Mouse (Mus musculus) kidney, embryonic 16.5 days (tissue): ENCODE measurements around the gene Kalrn. TPM values are rescaled to one million over a fixed set of nuclear protein-coding genes. Genes with fewer than 3 reads are reported as not detected.

Source experiments
- ATAC-seq: fragments of 200-750 bp; cut with Nextera tagmentation; 2 replicates; pipeline ENCODE4 v1.8.0; 2017; ENCODE audit warnings: moderate TSS enrichment; ENCODE audit not compliant: low FRiP score, low TSS enrichment
- H3K27ac ChIP-seq: fragments of 300-500 bp; sonication (generic); 2 replicates; pipeline ENCODE4 v1.5.1; 2014; ENCODE audit warnings: low read length
- H3K27me3 ChIP-seq: fragments of 300-500 bp; sonication (generic); 2 replicates; pipeline ENCODE4 v1.6.1; 2014; ENCODE audit warnings: low read length, control low read depth, mixed read lengths; ENCODE audit not compliant: insufficient read depth
- H3K36me3 ChIP-seq: fragments of 300-500 bp; sonication (generic); 2 replicates; pipeline ENCODE4 v1.6.1; 2014; ENCODE audit warnings: low read length, control low read depth, mixed read lengths; ENCODE audit not compliant: insufficient read depth
- H3K4me1 ChIP-seq: fragments of 300-500 bp; sonication (generic); 2 replicates; pipeline ENCODE4 v1.6.1; 2014; ENCODE audit warnings: low read length, control low read depth, mixed read lengths; ENCODE audit not compliant: insufficient read depth
- H3K4me2 ChIP-seq: fragments of 300-500 bp; sonication (generic); replicated peaks from 2 replicates; pipeline ENCODE4 v1.6.1; 2014; ENCODE audit warnings: low read depth, low read length
- H3K4me3 ChIP-seq: fragments of 300-500 bp; sonication (generic); 2 replicates; pipeline ENCODE4 v1.5.1; 2014; ENCODE audit warnings: mild to moderate bottlenecking, low read length
- H3K9ac ChIP-seq: fragments of 300-500 bp; sonication (generic); replicated peaks from 2 replicates; pipeline ENCODE4 v1.6.1; 2014; ENCODE audit warnings: low read length
- H3K9me3 ChIP-seq: fragments of 300-500 bp; sonication (generic); 2 replicates; pipeline ENCODE4 v1.6.1; 2016; ENCODE audit warnings: low read length, control low read depth
- WGBS: fragments of 180-500 bp; shearing (Covaris S2); extraction: QIAGEN DNeasy Blood & Tissue Kit; methylation state at CpG from one replicate; pipeline ENCODE4 v1.1.7; 2014; 5-methylcytosine and 5-hydroxymethylcytosine counted together
- polyA plus RNA-seq: library from polyadenylated mRNA; unstranded; fragments of >200 nt; fragmentation: Nextera tagmentation; extraction: Ambion mirVana; gene quantifications from 2 replicates; pipeline ENCODE4 v1.2.1, GENCODE M21; 2015

Kalrn gene
- polyA plus RNA-seq, 1 experiment from 2014 or later, result 15.2 TPM

DNA sequence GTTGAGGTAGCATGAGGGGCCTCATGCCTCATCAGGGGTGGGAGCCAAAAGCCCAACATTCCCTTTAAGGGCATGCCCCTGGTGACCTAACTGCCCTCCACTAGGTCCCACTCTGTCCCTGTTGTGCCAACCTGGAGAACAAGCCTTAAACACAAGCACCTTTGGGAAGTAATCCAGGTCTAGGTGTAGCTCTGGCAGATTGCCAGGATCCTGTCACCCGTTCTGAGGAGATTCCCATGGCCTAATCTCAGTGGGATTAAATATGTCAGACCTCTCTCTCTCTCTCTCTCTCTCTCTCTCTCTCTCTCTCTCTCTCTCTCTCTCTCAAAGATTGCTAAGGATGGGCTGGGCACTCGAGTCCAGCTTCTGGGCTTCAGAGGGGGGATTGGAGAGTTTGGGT, 641.6 kb downstream of the Kalrn start:
- H3K36me3 ChIP-seq, result no peaks in the 10 kb centered on the region
- ATAC-seq, result no peak
- H3K4me1 ChIP-seq, result peaks cover 29% of the 10 kb centered on the region
- no peak overlapping the region for H3K27ac ChIP-seq
- H3K9ac ChIP-seq, result no peak overlapping the region
- no peak overlapping the region for H3K4me2 ChIP-seq
- no peaks in the 10 kb centered on the region for H3K27me3 ChIP-seq
- no peaks in the 10 kb centered on the region for H3K9me3 ChIP-seq
- 59% methylated on average over 2 of the region's 2 CpGs for WGBS
- no peak overlapping the region for H3K4me3 ChIP-seq

DNA sequence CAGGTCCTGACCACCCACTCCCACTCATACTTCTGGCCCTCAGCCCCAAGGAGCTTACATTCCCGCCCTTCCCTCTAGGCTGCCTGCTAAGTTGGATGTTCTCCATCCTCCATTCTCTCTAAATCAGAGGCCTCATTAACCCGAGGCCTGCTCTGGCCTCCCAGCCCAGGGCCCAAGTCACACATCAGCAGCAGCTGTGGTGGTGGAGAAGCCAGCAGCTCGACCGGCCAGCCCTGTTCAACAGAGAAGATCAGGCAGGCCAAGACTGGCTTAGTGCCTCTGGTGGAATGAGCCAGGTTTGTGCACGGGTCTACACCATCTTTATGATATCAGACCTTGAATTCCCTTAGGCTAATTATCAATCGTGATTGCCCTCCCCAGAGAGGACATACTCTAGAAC, 642.5 kb downstream of the Kalrn start:
- no peak for ATAC-seq
- no peaks in the 10 kb centered on the region for H3K36me3 ChIP-seq
- 81% methylated on average over 6 of the region's 6 CpGs for WGBS

DNA sequence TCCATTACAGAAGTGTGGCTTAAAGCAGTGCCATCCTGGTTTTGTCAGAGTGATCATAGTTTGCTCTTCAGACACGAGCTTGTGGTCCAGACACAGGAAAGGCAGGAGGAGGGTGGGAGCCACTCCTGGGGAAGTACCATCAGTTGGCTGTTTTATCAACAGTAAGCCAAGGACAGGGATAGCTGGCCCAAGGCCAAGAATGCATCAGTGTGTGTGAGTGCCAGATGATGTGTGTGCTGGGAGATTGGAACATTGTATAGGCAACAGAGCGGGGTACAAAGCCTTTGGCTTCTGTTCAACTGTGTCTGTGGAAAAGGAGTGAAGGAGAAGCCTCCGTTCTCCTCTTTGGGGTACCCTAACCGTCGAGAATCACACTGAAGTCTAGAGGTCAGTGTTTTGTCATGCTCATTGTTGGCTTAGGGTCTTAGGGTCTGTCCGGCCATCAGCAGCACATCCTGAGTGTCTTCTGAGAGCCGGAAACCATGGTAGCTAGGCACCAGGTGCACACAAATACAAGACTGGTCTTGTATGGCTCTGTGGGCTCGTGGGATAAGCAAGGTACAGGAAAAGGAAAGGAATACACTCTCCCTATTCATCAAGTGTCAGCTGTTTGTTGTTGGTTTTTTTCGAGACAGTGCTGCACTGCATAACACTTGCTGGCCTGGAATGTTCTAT, 644.4 kb downstream of the Kalrn start:
- H3K9ac ChIP-seq, result no peak overlapping the region
- H3K4me2 ChIP-seq, result no peak overlapping the region
- H3K4me3 ChIP-seq, result no peak overlapping the region
- H3K27ac ChIP-seq, result 0 out of 2 replicates have a peak overlapping the region, but pooled peaks have one; percentile 43
- 72% methylated on average over 9 of the region's 9 CpGs for WGBS
- H3K36me3 ChIP-seq, result no peaks in the 10 kb centered on the region
- H3K4me1 ChIP-seq, result peaks cover 19% of the 10 kb centered on the region
- no peaks in the 10 kb centered on the region for H3K9me3 ChIP-seq
- no peak for ATAC-seq
- H3K27me3 ChIP-seq, result no peaks in the 10 kb centered on the region

More for the DNA sequence above, 642.5 kb downstream of the Kalrn start:
- H3K9me3 ChIP-seq, result no peaks in the 10 kb centered on the region
- H3K4me3 ChIP-seq, result no peak overlapping the region
- no peak overlapping the region for H3K4me2 ChIP-seq
- H3K27me3 ChIP-seq, result no peaks in the 10 kb centered on the region
- no peak overlapping the region for H3K27ac ChIP-seq
- no peak overlapping the region for H3K9ac ChIP-seq
- peaks cover 29% of the 10 kb centered on the region for H3K4me1 ChIP-seq

DNA sequence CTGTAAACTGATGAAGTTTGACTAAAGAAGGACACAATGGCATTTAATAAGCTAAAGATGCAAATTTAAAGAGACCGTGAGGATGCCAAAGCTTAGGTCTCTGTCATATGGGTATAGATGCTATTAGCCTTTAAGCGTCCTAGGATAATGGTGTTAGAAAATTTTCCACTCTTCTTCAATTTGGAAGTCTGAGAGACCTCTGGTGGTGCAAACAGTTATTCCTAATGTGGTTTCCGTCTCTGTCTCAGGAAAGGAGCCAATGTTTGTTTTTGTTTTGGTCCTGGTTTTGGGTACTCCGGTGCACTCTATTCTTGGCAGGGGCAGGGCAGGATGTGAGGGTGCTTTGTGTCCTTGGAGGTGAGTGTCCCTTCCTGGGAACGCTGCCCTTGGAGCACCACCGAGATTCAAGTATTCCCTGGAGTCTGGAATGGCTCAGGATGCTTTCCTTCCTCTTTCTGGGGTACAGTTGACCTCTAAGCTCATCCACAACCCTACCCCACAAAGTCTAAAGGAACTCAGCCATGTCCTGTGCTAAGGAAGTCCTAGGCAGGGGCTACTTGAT, 646.0 kb downstream of the Kalrn start:
- 72% methylated on average over 6 of the region's 6 CpGs for WGBS
- Histone ChIP-seq H3K27ac (no peak overlapping the region), H3K9ac (no peak overlapping the region), H3K36me3 (no peaks in the 10 kb centered on the region), H3K4me2 (no peak overlapping the region), H3K9me3 (no peaks in the 10 kb centered on the region), H3K27me3 (no peaks in the 10 kb centered on the region), H3K4me1 (peaks cover 28% of the 10 kb centered on the region), H3K4me3 (no peak overlapping the region)
- no peak for ATAC-seq

DNA sequence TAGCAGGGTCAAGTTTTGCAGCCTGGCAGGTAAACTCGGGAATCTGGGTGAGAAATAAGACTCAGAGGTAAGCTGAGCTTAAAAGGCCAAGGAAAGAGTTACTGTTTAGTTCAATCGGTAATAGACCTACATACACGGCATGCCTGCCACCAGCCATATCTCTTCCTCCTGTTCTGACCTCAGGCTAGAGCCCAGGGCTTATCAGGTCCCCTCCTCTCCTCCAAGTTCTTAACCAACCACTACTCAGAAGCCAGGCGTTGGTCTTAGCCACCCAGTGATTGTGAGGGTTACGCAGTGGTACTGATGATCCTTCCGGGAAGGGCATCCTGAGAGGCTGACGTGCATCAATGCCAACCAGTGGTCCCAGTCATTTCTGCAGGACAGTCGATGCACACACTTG, 649.6 kb downstream of the Kalrn start:
- Histone ChIP-seq H3K9ac (no peak overlapping the region), H3K4me2 (no peak overlapping the region), H3K27ac (no peak overlapping the region), H3K9me3 (no peaks in the 10 kb centered on the region), H3K27me3 (no peaks in the 10 kb centered on the region), H3K4me1 (peaks cover 34% of the 10 kb centered on the region), H3K36me3 (no peaks in the 10 kb centered on the region), H3K4me3 (no peak overlapping the region)
- 79% methylated on average over 8 of the region's 8 CpGs for WGBS
- ATAC-seq, result no peak

DNA sequence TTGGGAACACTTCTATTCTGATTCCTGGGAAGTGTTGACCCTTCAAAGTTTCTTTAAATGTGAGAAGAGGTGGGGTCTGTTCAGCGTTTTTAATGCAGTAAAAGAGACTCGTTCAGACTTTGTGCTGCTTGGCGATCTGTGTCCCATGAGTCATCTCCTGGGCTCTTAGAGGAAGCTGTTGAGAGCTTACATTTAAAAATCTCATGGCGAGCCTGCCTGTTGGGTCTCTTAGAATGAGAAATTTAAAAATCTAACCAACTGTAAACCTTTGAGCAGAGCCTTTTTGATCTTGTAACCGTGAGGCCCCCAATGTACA, 650.4 kb downstream of the Kalrn start:
- Histone ChIP-seq H3K9ac (no peak overlapping the region), H3K4me1 (peaks cover 32% of the 10 kb centered on the region), H3K4me3 (no peak overlapping the region), H3K27me3 (no peaks in the 10 kb centered on the region), H3K27ac (peak overlapping the region; percentile 70; the same call in 1 of the 2 replicates), H3K36me3 (no peaks in the 10 kb centered on the region), H3K4me2 (no peak overlapping the region), H3K9me3 (no peaks in the 10 kb centered on the region)
- no peak for ATAC-seq
- 26% methylated on average over 5 of the region's 5 CpGs for WGBS

DNA sequence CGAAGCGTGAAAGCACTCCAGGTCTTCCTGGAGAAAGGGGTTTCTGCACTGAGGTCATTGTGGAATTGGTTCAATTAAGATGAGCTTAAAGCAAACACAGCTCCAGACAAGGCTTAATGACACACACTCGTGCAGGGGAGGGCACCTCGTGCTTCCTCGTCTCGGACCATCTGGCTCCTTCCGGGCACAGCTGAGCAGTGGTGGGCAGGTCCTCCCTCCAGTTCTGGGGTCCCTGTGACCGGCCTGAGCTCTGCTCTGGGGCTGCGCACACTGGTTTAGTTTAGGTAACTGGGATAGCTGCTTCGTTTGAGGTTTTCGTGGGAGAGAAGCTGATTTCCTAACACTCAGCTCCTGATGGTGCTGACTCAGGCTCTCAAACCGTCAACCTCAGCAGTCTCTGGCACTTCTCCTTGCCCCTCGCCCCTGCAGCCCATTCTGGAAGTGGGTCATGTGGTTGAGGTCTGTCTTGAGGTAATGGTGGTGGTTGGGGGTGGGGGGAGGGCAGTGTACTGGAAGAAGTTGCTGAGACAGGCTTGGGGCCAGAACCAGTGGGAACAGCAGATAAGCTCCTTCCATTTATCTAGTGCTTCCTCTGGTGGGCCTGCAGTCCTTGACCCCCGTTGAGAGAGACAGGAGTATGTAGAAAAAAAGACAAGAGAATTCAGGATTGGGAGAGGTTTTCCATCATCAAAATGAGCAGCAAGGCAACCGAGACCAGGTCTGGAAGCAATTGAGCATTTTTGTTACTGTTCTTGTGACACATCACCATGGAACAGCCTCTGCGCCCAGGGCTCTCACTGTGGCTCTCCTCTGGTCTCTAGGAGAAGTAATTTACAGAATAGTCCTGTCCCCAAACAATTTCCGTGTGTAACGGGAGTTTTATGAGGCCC, 651.0 kb downstream of the Kalrn start:
- Histone ChIP-seq H3K27me3 (no peaks in the 10 kb centered on the region), H3K4me2 (0 out of 2 replicates have a peak overlapping the region, but pooled peaks have one; percentile 3), H3K4me3 (no peak overlapping the region), H3K27ac (peak overlapping the region; percentile 70), H3K36me3 (no peaks in the 10 kb centered on the region), H3K9ac (no peak overlapping the region; the same call in 1 of the 2 replicates), H3K9me3 (no peaks in the 10 kb centered on the region), H3K4me1 (peaks cover 38% of the 10 kb centered on the region)
- ATAC-seq, result peak; percentile 87
- WGBS, result 16% methylated on average over 18 of the region's 18 CpGs

DNA sequence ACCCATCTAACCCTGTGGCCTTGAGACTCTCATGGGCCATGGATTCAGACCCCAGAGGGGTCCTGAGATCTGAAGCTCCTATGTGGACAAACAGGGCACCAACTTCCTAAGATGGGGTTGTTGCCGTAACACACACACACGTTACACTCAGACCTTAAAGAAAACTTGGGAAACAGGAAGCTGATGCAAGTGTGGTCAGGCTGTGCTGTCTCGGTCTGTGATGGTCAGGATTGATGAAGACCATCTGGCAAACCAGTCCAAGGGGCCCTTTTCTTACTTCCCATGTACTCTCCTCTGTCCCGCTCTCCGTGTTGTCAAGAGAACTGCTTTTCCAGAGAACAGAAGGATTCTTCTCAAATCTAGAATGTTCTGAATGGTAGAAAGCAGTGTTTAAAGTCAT, 651.8 kb downstream of the Kalrn start:
- Histone ChIP-seq H3K4me2 (no peak overlapping the region), H3K27me3 (no peaks in the 10 kb centered on the region), H3K4me1 (peaks cover 46% of the 10 kb centered on the region), H3K9ac (no peak overlapping the region; the same call in 1 of the 2 replicates), H3K4me3 (no peak overlapping the region), H3K9me3 (no peaks in the 10 kb centered on the region), H3K27ac (peak overlapping the region; percentile 70), H3K36me3 (no peaks in the 10 kb centered on the region)
- no peak for ATAC-seq
- WGBS, result 37% methylated on average over 5 of the region's 5 CpGs
